Mouse (Mus musculus): Measurements from ENCODE around the gene Psors1c2.
"Not testable (repeated sequence)": the region's sequence is repeated elsewhere in the genome, so short reads cannot be mapped to it uniquely, and the experiment has no call there.

Psors1c2 gene

DNA sequence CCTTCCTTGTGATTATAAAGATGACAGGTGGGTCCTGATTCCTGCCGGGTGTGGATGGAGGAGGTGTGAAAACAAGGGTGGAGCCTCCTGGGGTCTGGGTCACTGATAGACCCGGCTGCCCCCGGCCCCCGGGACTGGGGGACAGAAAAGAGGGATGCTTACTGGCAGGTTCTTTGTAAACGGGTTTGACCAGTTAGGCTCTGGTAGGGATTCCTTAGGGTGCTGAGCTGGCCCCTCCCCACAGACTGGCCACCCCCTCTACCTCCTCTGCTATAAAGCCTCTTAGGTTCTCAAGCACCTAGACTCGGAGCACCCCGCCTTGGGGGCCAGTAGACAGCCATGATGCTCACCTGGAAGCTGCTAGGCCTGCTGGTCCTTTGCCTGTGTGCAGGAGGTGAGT lies at the start of gene Psors1c2:
Psors1c2 (plus strand) TSS at position 301 of the 400 bp plus-strand sequence.
- in situ Hi-C loops (cut with MboI, MseI) = no loop called here

DNA sequence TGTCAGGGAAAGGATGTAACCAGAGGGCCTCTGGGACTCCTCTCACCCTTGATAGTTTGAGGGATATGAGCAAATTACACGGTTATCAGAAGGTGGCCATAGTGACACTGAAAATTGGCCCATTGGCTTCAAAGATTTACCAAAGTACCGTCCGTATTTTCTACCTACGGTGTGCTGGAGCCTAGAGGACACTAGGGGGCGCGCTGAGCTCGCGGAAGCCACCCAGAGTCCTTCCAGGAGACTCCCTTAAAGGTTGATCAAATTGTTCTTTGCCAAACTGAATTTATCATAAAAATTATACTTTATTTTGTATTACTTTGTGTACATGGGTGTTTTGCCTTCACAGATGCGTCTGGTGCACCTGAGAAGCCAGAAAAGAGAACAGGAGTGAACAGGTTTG lies 48.9 kb upstream of the Psors1c2 start:
- in situ Hi-C loops (cut with MboI, MseI) = no loop called here

DNA sequence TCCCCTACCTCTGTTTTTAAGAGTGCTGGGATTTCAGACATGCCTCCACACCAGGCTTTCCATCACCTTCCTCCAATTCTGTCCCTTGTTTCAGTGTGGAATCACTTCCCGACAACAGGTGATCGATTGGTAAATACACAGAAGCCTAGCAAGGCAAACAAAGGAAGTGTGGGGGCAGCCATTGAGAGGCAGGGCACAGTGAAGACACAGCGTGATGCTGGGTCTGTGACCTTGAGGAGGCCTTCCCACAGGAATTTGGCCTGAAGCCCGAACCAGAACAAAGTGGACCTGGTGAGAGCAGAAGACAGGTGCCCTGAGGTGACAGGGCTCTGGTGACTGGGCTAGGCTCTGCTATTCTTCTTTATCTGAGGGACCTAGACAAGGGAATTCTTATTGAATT lies 47.3 kb upstream of the Psors1c2 start:
- in situ Hi-C loops (cut with MboI, MseI) = no loop called here

DNA sequence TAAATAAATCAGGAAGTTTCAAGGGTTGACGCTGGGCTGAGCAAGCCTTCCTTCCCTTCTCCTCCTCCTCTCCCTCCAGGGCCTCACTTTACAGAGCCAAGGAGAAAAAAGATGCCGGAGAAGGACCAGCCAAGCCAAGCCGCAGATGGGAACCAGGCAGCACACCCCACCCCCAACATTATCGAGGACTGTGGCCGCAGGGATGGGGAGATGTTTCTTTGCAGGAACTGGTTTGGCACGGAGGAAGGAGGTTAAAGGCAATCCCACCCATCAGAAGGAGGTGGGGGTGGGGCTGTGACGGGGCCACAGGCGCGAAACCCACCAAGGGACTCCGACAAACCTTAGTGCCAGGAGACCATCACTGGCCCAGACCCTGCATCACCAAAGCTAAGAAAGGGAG lies 46.3 kb upstream of the Psors1c2 start:
- in situ Hi-C loops (cut with MboI, MseI) = no loop called here

DNA sequence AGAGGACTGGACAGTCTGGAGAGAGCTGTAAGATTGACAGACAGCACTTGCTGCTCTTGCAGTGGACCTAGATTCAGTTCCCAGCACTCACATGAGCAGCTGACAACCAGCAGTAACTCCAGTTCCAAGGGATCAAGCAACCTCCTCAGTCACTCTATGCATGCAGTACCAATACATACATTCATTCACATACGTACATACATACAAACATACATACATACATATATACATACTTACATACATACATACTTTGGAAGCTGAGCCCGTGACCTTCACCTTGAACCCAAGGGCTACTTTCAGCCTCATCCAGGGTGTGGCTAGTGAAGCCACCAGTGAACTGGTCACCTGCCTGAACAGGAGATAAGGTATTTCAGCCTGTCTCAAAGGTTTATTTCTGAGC lies 45.0 kb upstream of the Psors1c2 start:
- in situ Hi-C loops (cut with MboI, MseI) = no loop called here

DNA sequence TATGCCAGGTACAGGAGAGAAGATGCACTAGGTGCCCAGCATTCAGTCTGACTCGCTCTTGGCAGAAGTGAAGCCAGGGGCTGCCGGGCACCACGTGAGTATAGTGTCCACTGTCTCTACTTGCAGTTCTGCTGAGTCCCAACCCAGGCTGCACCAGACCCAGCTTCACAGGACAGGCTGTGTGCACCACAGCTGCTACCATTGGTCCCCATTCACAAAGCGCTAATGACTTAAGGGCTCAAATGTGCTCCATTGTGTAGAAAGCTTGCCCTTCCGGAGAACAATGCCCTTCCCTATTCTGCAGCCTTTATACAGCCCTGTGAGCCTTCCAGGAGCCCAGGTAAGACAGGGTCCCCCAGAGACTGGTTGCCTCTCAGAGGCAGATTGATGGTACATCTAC lies 42.7 kb upstream of the Psors1c2 start:
- in situ Hi-C loops (cut with MboI, MseI) = no loop called here

DNA sequence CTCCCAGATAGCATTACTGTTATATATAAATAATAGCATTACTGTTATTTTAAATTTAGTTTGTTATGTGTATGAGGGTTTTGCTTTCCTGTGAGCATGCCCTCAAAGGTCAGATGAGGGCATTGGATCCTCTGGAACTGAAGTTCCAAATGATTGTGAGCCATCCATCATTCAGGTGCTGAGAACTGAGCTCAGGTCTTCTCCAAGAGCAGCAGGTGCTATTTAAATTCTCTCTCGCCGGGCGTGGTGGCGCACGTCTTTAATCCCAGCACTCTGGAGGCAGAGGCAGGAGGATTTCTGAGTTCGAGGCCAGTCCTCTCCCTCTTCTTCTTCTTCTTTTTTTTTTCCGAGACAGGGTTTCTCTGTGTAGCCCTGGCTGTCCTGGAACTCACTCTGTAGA lies 35.9 kb upstream of the Psors1c2 start:
- in situ Hi-C loops (cut with MboI, MseI) = no loop called here

DNA sequence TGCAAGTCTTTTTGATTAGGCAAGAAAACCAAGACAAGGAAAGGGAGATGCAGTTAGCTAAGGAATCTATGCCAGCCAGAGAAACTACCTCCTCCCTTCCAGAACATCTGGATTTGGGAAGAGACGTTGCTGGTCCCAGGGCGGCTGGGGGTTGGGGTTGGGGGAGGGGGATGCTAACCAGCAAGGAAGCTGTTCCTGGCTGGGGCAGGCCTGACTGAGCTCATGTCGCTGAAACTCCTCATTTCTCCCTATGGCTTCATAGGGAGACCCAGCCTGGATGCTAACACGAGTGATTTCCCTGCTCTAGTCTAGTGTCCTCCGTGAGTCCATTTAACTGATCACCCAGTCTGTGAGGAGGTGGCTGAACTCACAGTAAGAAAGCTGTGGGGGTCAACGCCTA lies 30.8 kb upstream of the Psors1c2 start:
- in situ Hi-C loops (cut with MboI, MseI) = no loop called here

DNA sequence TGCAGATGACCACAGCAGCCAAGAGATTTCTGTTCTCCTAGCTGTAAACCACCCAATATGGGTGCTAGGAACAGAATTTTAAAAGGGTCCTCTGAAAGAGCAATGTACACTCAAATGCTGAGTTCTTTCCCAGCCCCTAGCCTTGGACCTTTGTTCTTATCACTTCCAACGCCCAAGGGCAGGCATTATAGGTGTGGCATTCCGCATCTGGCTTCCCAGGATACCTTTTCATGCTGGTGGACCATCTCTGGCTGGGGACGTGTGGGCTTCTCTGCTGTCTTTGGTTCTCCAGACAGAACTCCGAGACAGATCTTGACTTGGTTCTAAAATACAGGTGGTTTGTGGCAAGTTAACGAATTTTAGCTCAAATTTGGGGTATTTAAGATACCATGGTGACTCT lies 30.2 kb upstream of the Psors1c2 start:
- in situ Hi-C loops (cut with MboI, MseI) = no loop called here

DNA sequence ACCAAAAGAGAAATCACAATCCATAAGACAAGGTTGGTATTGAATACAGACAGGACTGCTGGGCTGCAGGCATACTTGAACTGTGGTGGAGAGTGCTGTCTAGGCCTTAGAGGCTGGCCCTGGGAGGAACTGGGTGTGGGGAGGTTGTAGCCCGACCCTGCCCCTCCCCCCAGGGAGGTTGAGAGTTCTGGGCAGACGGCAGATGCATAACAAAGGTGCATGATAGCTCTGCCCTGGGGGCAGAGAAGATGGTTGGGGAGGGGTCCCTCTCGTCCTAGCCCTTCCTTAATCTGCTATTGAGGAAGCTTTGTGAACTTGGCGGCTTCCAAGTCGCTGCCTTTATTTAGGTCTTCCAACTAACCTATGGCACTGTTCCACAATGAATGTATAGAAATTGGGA lies 29.2 kb upstream of the Psors1c2 start:
- in situ Hi-C loops (cut with MboI, MseI) = no loop called here

DNA sequence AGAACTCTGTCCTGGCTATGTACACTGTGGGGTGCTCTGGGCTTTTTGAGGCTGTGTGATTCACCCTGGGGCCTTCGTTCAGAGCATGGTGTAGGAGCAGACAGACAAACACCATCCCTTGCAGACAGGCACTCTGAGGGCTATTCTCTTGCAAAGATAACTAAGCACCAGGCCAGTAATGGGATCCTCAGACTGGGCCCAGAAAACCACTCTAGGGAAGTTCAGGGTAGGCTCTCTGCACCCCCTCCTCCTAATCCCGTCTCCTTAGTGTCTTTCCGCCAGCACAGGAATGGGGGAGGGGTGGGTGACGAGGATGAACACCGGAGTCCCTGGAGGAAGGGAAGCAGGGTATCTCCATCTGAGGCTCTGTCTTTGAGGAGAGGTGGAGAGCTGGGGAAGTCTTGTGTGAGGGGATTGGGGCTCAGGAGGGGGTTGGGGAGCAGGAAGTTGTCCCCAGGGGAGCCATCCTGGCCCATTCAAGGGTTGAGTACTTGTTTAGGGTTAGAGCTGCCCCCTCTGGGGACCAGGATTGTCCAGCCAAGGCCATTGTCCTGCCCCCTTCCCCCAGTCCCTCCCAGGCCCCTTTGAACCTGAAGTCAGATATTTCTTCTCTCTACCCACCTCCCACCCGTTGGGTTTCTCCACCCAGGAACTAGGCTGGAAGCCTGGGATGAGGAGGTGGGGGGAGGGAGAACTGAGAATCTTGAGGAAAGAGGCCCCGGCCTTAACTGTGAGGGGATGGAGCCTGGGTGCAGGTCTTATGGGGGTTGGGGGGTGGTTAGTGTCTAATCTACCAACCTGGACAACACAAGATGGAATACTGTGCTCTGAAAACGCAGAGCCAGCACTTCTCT lies 28.1 kb upstream of the Psors1c2 start:
- in situ Hi-C loops (cut with MboI, MseI) = no loop called here

DNA sequence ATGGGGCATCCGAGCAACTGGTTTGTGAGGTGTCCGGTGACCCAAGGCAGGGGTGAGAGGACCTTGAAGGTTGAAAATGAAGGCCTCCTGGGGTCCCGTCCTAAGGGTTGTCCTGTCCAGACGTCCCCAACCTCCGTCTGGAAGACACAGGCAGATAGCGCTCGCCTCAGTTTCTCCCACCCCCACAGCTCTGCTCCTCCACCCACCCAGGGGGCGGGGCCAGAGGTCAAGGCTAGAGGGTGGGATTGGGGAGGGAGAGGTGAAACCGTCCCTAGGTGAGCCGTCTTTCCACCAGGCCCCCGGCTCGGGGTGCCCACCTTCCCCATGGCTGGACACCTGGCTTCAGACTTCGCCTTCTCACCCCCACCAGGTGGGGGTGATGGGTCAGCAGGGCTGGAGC lies 27.2 kb upstream of the Psors1c2 start, which contains the start of gene Pou5f1:
Pou5f1 (plus strand) TSS at position 243 of the 400 bp plus-strand sequence.
- in situ Hi-C loops (cut with MboI, MseI) = no loop called here

DNA sequence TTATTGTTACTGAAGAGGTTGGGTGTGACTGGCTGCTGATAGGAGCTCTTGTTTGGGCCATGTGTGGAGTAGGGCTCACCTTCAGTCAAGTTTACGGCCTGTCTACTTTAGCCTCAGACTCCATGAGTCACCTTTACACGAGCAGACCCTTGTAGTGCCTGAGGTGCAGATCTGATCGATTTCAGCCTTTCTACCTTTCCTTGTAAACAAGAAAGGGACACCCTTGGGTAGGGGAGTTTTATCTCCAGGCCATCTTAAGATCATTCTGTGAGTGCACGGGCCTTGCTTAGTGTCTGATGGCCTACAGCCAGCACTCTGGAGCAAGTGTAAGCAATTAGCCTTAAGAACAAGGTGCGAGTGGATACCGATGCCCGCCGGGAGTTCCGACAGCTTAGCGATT lies 26.1 kb upstream of the Psors1c2 start:
- in situ Hi-C loops (cut with MboI, MseI) = no loop called here

DNA sequence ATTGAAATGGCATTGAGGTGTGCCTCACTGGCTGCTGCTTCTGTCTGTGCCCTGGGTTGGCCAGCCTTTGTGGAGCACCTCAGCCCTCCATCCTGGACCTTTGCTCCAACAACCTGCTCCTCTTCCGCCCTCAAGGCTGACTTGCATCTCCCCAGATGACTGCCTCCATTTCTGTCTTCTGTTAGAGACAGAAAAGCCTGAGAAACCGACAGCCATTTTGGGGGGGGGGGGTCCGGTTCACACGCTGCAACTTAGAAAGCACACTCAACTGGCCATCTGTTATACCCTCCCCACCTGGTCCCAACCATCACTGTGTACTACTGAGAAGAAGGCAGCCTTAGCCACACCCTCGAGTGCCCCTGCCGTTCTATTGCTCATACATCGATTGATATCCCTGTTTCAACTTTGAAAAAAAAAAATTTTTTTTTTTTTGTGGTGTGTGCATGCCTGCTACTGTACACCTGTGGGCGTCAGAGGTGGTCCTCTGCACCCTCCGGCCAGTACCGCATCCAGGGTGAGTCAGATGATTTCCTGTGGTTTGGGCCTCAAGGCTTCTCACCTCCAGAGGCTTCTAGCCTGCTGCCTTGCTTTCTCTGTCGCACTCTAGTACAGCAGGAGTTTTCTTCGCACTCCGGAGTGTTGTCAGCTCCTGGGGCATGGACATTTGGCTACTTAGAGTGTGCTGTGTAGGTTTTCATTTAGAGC lies 25.3 kb upstream of the Psors1c2 start:
- in situ Hi-C loops (cut with MboI, MseI) = no loop called here

DNA sequence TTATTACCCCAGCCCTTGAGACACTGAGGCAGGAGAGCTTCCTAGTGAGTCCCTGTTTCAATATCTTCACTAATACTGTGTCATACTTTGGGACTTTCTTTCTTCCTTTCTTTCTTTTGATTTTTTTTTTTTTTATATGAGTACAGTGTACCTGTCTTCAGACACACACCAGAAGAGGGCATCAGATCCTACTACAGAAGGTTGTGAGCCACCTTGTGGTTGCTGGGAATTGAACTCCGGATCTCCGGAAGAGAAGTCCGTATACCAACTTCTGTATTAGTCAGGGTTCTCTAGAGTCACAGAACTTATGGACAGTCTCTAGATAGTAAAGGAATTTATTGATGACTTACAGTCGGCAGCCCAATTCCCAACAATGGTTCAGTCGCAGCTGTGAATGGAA lies 24.7 kb upstream of the Psors1c2 start:
- in situ Hi-C loops (cut with MboI, MseI) = not testable (repeated sequence)

DNA sequence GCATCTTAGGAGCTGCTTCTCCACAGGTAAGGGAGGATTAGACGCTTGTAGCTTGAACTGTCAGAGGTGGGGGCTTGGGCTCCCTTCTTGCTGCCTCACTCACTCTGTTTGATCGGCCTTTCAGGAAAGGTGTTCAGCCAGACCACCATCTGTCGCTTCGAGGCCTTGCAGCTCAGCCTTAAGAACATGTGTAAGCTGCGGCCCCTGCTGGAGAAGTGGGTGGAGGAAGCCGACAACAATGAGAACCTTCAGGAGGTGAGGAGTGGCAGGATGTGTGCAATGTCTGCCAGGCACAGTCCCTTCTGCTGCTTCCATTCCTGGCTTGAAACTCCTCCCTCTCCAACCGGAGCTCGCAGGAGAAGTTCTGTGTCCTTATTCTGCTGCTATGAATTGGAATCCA lies 23.7 kb upstream of the Psors1c2 start:
- in situ Hi-C loops (cut with MboI, MseI) = no loop called here

DNA sequence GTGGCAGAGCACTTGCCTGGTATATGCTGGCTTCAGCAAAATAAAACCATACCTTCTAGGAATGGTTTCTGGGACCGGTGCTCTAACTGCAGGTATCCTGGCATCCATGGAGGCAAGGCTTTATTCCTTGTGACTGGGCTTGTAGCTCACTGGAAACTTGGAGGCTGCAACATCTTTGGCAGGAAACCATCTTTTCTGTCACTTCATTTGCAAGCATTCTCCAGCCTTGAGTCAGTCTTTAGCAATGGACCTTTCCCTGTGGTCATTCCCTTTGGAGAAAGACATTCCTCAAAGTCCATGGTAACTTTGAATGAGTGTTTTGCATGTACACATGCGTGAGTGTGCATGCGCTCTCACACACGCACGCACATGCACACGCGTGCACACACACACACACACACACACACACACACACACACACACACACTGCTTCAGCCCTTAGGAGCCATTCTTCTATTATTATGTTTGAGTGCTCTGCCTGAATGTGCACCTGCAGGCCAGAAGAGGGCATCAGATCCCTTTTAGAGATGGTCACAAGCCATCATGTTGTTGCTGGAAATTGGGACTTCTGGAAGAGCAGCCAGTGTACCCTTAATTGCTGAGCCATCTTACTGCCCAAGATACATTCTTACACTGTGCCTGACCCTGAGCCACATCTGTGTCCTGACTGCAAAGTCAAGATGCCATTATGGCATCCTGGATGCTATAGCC lies 19.9 kb upstream of the Psors1c2 start:
- in situ Hi-C loops (cut with MboI, MseI) = no loop called here

DNA sequence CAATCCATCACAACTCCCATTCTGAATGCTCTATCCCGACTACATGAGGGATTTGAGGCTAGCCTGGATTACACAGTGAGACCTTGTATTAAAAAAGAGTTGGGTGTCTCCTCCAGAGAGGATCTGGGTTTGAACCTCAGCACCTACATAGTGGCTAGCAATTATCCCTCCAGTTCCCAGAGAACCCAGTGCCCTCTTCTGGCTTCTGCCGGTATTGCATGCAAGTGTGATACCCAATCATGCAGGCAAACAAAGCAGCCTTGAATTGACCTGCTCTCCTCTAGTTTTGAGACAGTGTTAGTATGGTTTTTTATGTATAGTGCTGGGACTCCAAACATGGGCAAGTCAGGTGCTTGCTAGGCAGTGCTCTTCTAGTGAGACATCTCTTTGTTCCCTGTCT lies 19.1 kb upstream of the Psors1c2 start:
- in situ Hi-C loops (cut with MboI, MseI) = no loop called here

DNA sequence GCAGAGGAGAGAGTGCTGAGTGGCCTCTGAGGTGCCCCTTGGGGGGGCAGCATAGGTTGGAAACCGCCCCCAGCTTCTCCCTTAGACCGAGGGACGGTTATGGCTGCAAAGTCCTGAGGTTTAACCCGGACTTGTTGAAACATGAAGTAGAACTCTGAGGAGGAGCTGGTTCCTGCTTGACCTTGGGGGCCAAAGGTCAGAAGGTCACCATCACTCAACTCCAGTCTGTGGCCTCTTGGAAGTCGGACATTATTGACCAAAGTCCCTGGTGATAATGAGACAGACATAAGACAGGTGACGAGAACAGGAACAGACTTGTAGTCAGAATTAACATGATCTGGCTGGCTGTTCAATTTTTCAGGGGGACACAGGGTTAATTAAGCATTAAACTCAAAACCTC lies 18.2 kb upstream of the Psors1c2 start:
- in situ Hi-C loops (cut with MboI, MseI) = loop anchor here (5.0 kb wide), 1 partner anchor 92 kb away; the partner anchor contains the start of gene H2-Q6

DNA sequence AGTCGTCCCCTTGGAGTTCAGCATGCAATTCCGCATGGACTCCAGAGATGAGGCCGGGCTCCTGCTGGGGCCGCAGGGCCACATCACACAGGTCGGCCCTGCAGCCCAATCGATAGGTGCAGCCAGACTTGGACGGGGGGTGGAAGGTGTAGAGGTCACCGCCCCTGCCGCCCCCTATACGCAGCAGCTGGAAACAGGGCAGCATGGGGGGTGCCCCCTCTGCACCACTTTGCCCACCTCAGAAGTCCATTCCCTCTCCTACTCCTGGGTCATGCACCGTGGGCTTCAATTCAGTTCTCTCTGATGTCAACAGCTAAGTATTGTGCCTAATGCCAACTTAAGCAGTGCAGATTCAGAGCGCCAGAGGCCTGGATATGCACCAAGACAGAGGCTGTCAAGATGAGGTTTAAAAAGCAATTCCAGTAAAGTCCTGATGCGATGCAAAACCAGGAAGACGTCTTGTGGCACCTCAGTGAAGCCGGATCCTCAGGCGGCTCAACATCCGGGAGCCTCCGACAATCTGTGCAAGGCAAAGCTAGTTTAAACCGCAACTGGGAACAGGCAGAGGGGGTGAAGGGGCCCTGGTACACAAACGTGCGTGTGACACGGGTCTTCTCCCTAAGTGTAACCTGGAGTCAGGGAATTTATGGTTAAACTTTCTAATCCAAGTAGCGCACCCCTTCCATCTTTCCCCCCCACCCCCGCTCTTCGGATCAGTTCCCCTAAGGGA lies 16.9 kb upstream of the Psors1c2 start:
- in situ Hi-C loops (cut with MboI, MseI) = loop anchor here (5.0 kb wide), 1 partner anchor 94 kb away; the partner anchor contains the start of gene H2-Q6

DNA sequence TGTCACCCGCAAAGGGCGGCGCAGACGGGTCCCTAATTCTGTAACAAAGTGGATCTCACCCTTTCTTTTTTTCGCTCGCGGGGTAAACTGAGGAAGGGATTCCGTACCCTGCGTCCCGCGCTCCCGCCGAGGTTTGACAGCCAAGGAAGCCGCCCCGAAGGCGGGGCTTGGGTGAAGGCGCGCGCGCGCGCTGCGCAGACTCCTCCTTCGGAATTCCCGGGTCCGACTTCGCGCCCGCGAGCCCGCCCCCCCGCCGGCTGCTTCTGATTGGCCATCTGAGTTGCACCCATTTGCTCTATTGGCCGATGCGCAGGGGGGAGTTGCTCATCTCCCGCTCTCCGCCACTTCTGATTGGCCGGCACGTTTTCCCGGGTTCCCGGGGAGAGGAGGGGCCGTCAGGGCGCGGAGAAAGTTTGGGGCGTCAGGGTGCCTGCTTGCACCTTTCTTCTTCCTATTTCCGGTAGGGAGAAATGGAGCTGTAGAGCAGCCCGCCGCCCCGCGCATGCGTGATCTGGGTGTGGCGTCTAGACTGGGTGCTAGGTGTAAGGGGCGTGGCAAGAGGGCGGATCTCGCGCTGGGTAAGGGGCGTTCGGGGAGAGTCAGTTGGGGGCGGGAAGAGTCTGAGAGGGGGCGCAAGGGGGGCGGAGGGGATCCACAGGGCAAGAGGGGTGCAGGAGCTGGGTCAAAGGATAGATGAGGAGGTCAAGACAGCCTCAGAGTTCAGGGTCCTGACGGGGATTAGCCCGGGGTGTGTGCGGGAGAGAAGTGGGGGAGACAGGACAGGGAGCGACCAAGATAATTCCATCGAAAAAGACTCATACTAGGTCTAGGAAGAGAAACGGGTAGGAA lies 16.1 kb upstream of the Psors1c2 start, which contains the start of the genes Tcf19 and Cchcr1:
Tcf19 (minus strand) TSS at position 173 of the 849 bp plus-strand sequence.
Cchcr1 (plus strand) TSS at position 449 of the 849 bp plus-strand sequence.
- in situ Hi-C loops (cut with MboI, MseI) = loop anchor here (5.0 kb wide), 1 partner anchor 95 kb away; the partner anchor contains the start of gene H2-Q6

All from T-helper 2 cell (primary cell).